Mouse (Mus musculus): ENCODE results near the gene Ccdc136.

GRCm38 (mm10) chr6:29426331-29426730 lies 30.2 kb downstream of the Ccdc136 start:
- TF ChIP-seq CTCF (IDR thresholded peaks at IDR 0.05; ENCODE audit: low read depth) (no peak), EP300 (IDR thresholded peaks at IDR 0.05; ENCODE audit: low read depth) (no peak)
